ENCODE assay signal across 7 mouse cellular contexts in genomic region chr4:102049368-102049767, GRCm38 (mm10). TPM values are rescaled to one million over a fixed set of nuclear protein-coding genes. Genes with fewer than 3 reads are reported as not detected.
DNase-seq lines count a peak whose midpoint lies in the region; ATAC-seq lines count a peak whose summit lies in the region.
"Not testable (repeated sequence)": the region's sequence is repeated elsewhere in the genome, so short reads cannot be mapped to it uniquely, and the experiment has no call there.

No protein-coding gene starts in this region.

- H3K4me2 ChIP-seq in embryonic facial prominence, embryonic 14.5 days (ENCODE audit: low read depth, low read length); forebrain, embryonic 15.5 days (replicated peaks); kidney, embryonic 15.5 days; liver, embryonic 16.5 days (ENCODE audit: low read depth, low read length); midbrain, embryonic 11.5 days: not testable (repeated sequence)

- not testable (repeated sequence) for H3K9me3 ChIP-seq in embryonic facial prominence, embryonic 14.5 days (ENCODE audit: control insufficient read depth, low read length); forebrain, embryonic 15.5 days; kidney, embryonic 15.5 days (replicated peaks); liver, embryonic 16.5 days (replicated peaks; ENCODE audit: control insufficient read depth, low read length); midbrain, embryonic 11.5 days (ENCODE audit: control insufficient read depth, low read length)

- not testable (repeated sequence) for H3K36me3 ChIP-seq in embryonic facial prominence, embryonic 14.5 days (ENCODE audit: control insufficient read depth, insufficient read depth, low read length); forebrain, embryonic 15.5 days; kidney, embryonic 15.5 days; liver, embryonic 16.5 days (ENCODE audit: control insufficient read depth, insufficient read depth); midbrain, embryonic 11.5 days (ENCODE audit: control insufficient read depth, insufficient read depth, low read length)

- not testable (repeated sequence) for H3K4me1 ChIP-seq in embryonic facial prominence, embryonic 14.5 days (ENCODE audit: control insufficient read depth, insufficient read depth, low read length); forebrain, embryonic 15.5 days; kidney, embryonic 15.5 days; liver, embryonic 16.5 days (ENCODE audit: control insufficient read depth, low read depth, low read length); midbrain, embryonic 11.5 days (ENCODE audit: control insufficient read depth, insufficient read depth, low read length)

- not testable (repeated sequence) for H3K27ac ChIP-seq in embryonic facial prominence, embryonic 14.5 days (replicated peaks; ENCODE audit: low read depth, low read length); forebrain, embryonic 15.5 days (replicated peaks); kidney, embryonic 15.5 days; liver, embryonic 16.5 days (ENCODE audit: low read length); midbrain, embryonic 11.5 days (ENCODE audit: low read depth, low read length)

- peak; percentile 84; the same call in 1 of the 2 replicates for ATAC-seq in embryonic facial prominence, embryonic 14.5 days (ENCODE audit: low read depth)
- ATAC-seq in forebrain, embryonic 15.5 days (replicated peaks), result 0 out of 2 replicates have a peak, but pooled peaks have one; percentile 64
- peak; percentile 91 to 95 for ATAC-seq in hematopoietic stem cell, adult 5-6 weeks (replicated peaks in 1 of 2; ENCODE audit: insufficient read depth in 1 of 2, low FRiP score in 2 of 2, low TSS enrichment in 1 of 2, low read depth in 1 of 2, poor library complexity in 2 of 2, severe bottlenecking in 2 of 2)
- ATAC-seq in kidney, embryonic 15.5 days (replicated peaks; ENCODE audit: low FRiP score), result 0 out of 2 replicates have a peak, but pooled peaks have one; percentile 73
- peak; percentile 87 for ATAC-seq in liver, embryonic 16.5 days (ENCODE audit: low read depth)
- ATAC-seq in midbrain, embryonic 11.5 days (ENCODE audit: low FRiP score), result peak; percentile 73; the same call in 1 of the 2 replicates
- peak; percentile 92 for ATAC-seq in neutrophil, adult 5-6 weeks (ENCODE audit: extremely low read depth, insufficient number of reproducible peaks, low FRiP score, poor library complexity, severe bottlenecking)

- H3K27me3 ChIP-seq in embryonic facial prominence, embryonic 14.5 days (replicated peaks; ENCODE audit: control insufficient read depth, insufficient read depth, low read length); forebrain, embryonic 15.5 days; kidney, embryonic 15.5 days; liver, embryonic 16.5 days (ENCODE audit: control insufficient read depth, insufficient read depth, low read depth, low read length); midbrain, embryonic 11.5 days (ENCODE audit: control insufficient read depth, insufficient read depth, low read length): not testable (repeated sequence)

- DNase-seq in embryonic facial prominence, embryonic 14.5 days (ENCODE audit: low spot score); midbrain, embryonic 11.5 days (ENCODE audit: low spot score, missing footprints): not testable (repeated sequence)

- not testable (repeated sequence) for H3K4me3 ChIP-seq in embryonic facial prominence, embryonic 14.5 days (ENCODE audit: low read depth, low read length); forebrain, embryonic 15.5 days; kidney, embryonic 15.5 days (replicated peaks); liver, embryonic 16.5 days (ENCODE audit: low read depth, low read length); midbrain, embryonic 11.5 days (ENCODE audit: low read depth, low read length)

- H3K9ac ChIP-seq in embryonic facial prominence, embryonic 14.5 days (ENCODE audit: low read depth, low read length); forebrain, embryonic 15.5 days (replicated peaks); kidney, embryonic 15.5 days; liver, embryonic 16.5 days (ENCODE audit: low read depth, low read length); midbrain, embryonic 11.5 days (ENCODE audit: low read length): not testable (repeated sequence)

- 95% methylated on average over 14 of the region's 14 CpGs for WGBS in embryonic facial prominence, embryonic 14.5 days
- 97% methylated on average over 14 of the region's 14 CpGs for WGBS in forebrain, embryonic 15.5 days
- 94% methylated on average over 14 of the region's 14 CpGs for WGBS in kidney, embryonic 15.5 days
- WGBS in liver, embryonic 16.5 days (ENCODE audit: insufficient replicate concordance), result 78% methylated on average over 14 of the region's 14 CpGs
- WGBS in midbrain, embryonic 11.5 days, result 95% methylated on average over 14 of the region's 14 CpGs

RNA-seq across cellular contexts. Expression of gene Pde4b, which starts 38.0 kb away (rescaled TPM):
- polyA plus RNA-seq in embryonic facial prominence, embryonic 14.5 days (2014; fragmentation: Nextera tagmentation; extraction: Ambion mirVana), result 19.1 and 19.4 TPM in 2 replicates
- polyA plus RNA-seq in forebrain, embryonic 15.5 days (2015; fragmentation: Nextera tagmentation; extraction: Ambion mirVana), result 24.7 and 28.0 TPM in 2 replicates
- 165 and 214 TPM in 2 replicates for total RNA-seq in hematopoietic stem cell, adult 5-6 weeks (2017)
- polyA plus RNA-seq in kidney, embryonic 15.5 days (2015; fragmentation: Nextera tagmentation; extraction: Ambion mirVana), result 11.7 and 13.6 TPM in 2 replicates
- 2.1 and 3.1 TPM in 2 replicates for polyA plus RNA-seq in liver, embryonic 16.5 days (2015; fragmentation: Nextera tagmentation; extraction: Ambion mirVana)
- polyA plus RNA-seq in midbrain, embryonic 11.5 days (2014; fragmentation: Nextera tagmentation; extraction: Ambion mirVana), result 7.5 and 9.9 TPM in 2 replicates
- 224 and 238 TPM in 2 replicates for total RNA-seq in neutrophil, adult 5-6 weeks (2017)
